Mouse (Mus musculus) retina, embryonic 14.5 days (tissue): ENCODE data around the gene Dnah2.

Experiments used
- DNase-seq: peaks from one replicate; pipeline ENCODE4 v3.0.0-alpha.2; 2015; ENCODE audit warnings: low spot score

Dnah2 gene

DNA sequence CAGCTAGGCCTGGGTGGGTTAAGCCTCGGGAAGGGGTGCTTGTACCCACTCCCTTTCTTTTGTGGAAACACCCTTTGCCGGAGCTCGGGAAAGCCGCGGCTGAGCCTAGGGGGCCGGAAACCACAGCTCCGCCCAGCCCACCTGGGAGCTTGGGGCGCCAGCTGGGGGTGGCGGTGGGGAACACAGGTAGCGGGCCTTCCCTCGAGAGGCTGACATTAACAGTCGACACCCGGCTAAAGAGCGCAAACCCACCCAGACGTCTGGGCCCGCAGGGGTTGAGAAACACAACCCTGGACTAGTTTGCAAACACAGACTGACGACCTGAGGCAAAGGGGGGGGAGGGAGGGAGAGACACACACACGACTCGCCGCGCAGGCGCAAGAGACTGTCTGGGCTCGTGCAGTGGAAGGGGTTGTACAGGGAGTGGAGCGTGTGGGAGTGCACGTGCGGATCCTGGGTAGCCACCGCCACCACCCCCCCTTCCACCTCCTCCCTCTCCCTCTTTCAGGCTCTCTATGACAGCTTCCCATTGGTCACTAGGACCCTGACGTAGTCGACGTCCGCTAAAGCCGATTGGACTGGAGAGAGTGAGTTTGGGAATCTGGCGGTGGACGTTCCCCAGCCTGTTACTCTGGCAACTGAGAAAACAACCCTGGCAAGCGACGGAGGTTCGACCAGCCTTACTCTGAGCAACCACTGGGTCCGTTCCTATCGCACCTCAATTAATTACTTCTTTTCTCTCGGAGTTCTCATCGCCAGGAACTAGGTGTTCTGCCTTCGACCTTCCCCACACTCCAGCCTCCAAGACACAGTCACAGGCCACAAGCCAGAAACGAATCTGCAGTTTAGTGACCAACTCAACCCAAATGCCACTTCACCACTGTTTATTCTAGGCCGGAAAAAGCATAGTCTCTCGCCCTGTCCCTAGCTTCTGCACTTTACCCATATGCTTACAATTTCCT lies 130.1 kb downstream of the Dnah2 start:
- peak; percentile 94 for DNase-seq

DNA sequence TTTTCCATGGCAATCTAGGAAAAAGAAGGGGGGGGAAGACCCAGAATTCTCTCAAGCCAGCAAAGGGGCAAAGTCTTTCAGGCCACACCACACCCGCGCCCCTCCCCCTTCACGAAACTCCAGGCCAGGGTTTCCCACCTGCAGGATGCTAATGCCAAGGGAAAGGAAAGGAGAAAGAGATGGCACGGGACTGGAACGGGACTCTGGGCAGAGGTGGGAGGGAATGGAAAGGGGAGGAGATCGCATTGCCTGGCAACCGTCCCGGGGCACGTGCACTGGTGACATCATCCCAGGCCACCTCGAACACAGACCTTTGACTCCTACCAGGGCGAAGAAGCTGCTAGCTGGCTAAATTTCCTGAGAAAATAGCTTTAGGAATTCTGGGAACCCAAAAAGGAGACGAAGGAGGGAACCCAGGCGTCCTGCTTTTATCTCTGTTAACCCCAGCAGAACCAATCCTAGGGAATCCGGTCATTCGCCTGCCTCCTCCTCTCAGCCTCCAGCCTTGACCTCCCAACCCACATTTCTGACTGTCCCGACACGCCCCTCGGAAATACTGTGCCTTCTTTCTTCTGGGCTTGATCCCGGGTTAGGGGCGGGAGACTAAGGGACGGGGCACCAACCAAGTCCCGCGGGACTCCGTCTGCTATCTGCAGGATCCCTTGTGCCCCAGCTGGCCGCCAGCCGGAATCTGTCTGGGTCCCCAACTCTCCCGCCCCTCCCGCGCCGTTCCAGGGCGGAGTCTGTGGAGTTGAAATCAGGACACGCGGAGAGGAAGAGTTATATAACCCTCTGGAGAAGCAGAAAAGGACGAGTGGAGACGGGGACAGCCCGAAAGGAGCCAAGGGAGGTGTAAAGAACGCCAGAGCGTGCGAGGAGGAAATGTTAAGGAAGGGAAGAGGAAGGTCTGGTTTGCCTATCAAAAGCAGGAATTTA lies 131.2 kb downstream of the Dnah2 start:
- peak; percentile 94 for DNase-seq

DNA sequence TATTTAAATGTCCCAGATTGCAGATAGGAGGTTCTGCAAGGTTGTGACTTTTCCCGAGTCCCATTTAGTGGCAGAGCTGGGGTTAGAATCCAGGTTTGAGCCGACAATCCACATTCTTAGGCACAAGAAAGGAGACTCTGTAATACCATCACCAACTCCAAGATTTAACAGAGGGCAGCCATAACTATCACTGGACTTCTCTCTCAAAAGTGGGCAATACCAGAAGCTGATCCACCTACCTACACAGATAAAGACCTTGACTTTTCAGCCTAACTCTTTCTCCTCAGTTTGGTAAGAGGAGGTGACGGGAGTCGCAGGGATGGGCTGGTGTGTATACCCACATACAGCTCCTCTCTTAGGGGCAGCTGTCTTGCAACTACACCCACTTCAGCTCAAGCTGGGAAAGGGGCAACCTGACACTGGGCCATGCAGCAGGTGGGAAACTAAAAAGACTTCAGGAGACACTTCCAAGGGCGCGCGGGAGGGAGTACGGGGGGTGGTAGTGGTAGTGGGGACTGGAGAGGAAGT lies 131.9 kb downstream of the Dnah2 start:
- no peak for DNase-seq

DNA sequence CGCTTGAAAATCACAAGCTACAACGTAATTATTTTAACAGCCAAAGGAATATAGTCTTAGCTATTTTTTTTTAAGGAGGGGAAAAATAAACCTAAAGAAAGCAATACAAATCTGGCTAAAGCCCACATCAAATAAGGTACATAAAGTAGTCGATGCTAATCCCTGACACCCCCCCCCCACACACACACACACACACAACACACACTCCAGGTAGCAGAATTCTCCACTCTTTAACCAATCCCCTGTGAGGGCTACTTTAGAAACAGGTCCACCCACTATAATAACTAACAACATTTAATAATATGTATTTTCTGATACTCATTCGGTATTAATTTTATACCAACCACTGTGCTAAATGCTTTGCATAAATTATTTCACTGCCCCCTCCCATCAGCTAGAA lies 132.4 kb downstream of the Dnah2 start:
- no peak for DNase-seq

DNA sequence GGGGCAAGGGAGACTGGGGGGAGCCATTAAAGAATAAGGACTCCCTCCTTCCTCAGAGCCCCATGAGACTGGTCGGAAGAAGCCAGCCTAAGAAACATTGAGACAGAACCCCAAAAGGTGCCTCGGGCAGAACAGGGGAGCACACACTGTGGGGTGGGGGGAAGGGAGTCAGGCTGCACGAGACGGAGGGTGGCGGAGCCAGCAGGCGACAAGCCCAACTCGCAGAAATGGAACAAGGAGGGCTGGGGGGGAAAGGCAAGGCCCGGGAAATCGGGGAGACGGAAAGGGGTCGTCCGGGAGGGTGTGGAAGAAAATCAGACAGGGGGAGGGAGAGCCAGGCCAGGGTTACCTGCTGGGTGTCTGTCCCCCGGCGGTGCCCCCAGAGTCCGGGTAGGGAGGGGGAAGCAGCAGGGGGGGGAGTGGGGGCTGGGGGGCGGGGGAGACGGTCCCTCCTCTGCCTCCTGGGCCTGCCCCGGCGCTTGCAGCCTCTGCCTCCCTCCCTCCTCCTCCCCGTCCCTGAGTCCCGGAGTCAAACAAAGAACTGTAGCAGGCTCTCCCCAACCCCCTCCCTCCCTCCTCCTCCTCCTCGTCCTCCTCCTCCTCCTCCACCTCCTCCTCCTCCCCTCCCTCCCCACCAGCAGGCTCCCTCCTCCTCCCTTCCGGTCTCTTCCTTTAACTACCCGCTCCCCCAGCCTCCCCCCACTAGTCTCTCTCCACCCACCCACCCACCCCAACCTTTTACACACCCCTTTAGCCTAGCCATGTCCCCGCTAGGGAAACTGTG lies 133.1 kb downstream of the Dnah2 start:
- DNase-seq = peak; percentile 77

DNA sequence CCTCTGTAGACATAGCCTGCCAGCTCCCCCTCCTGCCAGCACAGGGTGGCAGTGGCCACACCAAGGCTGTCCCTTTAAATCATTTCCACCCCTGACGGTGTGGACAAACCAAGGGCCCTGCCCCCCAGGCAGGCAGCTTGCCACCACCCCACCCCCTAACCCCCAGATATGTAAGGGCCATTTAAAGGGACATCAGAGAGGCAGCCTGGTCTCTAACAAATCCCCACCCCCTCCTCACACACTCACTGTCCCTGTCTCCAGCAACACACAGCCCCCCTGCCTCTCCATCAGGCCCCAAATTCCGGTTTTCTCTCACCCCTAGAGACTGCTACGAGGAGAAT lies 133.6 kb downstream of the Dnah2 start:
- peak; percentile 68 for DNase-seq

DNA sequence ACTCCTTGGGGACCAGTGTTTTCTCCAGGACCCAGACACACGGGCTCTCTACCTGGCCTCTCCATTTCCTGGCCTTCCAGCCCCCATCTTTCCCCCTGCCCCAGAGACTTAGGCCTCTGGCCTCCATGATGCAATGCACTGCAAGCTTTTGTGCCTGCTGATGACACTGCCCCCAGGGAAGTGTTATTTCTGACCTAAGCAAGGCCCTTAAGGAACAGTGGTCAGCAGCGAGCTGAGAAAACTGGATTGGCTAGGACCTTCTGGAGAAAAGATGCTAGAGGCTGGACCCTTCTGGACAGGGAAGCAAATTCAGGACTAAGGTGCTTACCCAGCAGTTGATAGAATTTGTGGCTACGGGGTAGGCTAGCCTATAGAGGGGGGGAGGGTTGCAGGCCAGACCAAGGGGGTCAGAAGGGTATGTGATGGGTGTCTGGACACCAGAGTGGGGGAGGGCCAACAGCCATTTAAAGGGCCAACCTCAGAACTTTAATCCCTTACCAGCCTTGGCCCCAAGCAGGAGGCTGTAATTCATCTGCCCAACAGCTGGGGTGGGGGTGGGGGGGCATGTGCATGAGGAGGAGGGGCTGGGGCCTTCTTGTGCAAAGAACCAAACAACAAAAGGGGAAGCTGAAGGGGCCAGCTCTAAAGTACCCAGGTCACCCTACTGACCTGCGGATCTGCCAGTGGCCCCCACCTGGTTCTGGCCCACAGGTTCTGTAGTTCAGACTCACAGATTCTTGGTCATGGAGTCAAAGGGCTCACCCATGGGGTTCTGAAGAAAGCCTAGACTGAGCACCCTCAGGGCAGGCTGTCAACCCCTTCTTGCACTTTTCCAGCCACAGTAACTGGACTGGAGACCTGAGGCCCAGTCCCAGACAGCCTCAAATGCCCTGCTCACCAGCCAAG lies 134.2 kb downstream of the Dnah2 start:
- peak; percentile 22 for DNase-seq

DNA sequence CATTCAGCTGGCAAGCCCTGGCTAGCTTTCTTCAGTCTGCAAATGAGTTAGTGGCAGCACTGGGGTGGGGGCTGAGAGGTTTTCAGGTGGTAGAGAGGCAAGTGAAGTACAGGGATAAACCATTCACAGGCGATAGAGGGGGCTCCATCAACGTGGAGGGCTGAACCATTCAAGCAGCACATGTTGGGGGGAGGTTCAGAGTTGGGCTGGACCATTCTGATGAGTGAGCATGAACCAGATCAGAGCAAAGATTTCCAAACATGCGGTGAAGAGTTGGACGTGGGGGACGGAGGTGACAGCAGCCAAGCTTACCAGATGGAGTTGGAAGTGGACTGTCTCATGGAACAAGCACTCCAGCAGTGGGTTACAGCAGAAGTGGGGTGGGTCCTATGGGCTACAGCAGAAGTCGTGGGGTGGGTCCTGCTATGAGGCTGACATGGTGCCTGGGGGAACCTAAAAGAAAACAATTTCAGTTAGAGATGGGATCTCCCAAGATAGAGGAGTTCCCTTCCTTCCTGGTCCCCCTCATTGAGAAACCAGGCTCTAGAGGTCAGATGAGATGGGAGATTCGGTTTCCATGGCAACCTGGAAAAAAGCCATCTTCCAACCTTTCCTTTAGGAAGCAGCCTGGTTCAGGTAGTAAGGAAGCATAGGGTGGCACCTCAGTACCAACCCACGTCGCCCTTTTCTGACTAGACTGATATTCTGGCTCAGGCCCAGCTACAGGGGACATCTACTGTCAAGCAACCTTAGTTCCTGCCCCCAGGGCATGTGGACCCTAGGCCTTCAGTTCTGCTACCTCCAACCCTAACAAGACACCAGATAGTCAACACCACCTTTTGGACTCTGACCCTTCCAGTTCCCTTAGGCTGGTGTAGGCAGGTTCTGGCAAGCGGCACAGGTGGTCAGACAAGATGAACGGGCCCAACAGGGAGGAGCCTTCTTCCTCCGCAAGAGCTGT lies 135.4 kb downstream of the Dnah2 start, which contains the start of gene Kdm6b:
Gene Kdm6b (minus strand): TSS at position 455 of the 961 bp plus-strand sequence.
- DNase-seq = peak; percentile 74

DNA sequence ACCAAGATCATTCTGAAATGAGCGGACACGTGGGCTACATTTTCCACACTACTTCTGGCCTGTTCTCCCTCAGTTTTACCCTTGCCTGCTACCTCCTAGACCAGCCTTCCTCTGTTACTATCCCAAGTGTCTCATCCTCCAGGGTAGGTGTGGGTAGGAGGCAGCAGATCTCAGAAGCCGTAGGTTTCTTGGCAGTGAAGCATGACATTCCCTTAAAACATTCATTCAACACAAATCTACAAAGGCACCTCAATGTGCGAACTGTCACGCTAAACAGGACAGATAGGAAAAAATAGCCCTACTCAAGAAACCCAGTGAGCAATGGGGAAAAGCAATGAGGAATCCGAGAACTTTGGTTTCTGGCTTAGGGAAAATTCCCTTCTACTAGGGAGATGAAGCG lies 136.4 kb downstream of the Dnah2 start:
- DNase-seq = no peak

DNA sequence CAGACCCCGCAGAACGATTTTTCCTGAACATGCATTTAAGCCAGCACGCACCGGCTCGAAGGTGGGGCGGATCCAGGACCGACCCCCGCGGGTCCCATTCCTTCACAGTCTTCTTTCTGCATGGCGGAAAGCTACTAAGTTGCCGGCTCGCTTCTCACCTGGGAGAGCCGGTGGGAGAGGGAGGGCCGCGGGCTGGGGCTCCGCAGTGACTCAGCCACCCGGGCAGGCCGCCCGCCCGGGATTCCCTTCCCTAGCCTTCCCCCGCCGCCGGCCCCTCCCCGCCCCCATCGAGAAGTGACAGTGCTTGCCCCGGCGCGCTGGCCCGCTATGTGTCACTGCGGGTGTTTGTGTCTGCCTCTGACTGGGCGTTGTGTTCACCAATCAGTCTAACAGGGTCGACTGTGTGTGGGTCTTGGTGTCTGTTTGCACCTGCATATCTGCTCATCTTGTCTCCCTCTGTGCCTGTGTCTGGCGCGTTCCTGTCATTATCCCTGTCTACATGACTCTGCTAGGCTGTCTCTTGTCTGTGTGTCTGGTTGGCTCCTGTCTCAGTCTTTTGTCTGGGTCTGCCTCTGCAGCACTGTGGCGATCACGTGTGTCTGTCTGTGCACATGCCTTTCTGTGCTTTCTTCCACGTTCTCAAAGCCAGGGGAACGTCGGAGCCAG lies 137.2 kb downstream of the Dnah2 start:
- DNase-seq = peak; percentile 56

DNA sequence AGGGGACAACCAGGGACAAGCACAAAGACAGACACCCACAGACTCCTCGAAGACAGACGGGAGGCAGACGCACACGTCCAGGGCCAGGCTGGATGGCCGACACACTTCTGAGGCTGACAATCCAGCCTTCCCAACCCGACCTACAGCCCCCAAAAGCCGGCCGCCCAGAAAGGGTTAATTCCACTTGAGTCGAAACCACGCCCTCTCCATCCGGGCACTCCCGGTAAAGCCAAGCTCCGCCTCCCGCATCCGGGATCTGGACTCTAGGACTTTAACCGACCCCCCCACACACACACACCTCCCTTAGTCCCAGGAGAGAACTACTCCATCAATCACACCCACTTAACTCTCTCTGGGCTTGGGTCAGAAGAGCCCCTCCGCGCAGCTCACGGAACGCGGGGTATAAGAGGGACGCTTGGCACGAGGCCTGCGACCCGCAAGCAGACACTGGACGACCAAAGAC lies 137.8 kb downstream of the Dnah2 start:
- DNase-seq = peak; percentile 99

DNA sequence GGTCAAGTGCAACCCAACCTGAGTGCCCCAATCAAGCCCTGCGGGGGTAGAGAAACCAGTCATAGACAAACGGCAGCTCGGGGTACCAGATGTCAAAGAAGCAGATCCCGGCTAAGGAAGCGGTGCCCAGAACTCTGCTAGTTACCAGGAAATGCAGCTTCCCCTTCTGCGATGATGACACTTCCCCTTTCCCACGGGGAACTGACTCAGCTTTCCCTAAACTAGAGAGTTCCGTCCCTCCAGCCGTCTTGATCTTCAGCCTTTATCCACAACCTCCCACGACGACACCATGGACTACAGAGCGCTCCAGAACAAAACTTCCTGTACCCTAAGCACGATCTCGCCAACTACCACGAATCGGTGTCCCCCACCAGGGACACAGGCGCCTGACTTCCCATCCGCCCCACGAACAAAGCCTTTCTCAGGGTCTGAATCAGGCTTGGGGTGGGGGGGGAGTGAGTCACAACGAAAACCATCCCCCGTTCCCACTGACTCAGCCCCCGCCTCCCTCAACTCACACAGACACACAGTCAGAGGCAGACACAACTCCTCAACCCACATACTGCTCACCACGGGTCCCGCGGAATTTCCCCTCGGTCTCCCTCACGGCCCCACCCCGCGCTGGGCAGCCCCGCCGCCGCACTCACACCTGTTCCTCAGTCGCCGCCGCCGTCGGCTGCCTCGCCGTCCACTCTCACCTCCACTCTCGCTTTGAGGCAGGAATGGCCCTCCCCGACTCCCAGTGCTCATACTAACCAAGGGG lies 138.4 kb downstream of the Dnah2 start:
- DNase-seq = peak; percentile 28

DNA sequence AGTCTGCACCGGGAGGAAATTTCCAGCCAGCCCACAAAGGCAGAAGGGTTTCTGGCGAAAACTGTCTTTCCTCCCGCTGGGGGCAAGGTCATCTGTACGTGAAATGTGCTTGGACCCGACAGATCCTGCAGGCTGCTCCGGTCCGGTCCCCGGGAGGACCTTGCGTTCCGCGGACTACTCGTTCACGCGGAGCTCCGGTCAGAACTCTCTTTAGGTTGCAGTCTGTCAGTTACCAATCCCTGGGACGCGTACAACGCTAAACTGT lies 138.9 kb downstream of the Dnah2 start:
- no peak for DNase-seq

DNA sequence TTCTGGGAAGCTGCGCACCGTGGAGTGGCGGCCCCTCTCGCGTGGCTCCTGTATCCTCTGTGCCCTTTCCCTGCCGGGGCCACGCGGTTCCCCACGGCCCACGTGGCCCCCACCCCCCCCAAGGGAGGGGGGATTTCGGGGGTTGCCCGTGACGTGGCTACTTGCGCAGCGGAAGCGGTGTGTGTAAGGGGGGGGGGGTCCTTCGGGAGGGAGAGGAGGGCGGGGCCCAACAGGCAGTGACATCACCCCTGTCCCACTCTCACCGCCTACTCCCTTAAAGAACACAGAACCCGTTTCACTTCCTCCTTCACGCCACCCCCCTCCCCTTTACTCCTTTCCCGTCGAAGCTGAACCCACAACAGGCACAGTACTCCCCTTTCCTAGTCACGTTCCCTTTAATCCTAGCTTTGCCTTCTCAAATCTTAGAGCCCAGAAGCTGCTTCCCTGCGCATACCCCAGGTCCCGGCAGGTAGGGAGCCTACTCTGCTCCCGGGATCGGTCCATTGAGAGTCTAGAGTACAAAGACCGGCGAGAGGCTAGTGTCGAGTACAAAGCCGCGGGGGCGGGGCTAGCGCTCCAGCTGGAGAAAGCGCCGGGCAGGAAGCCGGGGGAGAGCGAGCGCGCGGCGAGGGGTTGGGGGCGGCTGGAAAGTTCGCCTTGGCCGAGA lies 139.4 kb downstream of the Dnah2 start:
- peak; percentile 82 for DNase-seq

DNA sequence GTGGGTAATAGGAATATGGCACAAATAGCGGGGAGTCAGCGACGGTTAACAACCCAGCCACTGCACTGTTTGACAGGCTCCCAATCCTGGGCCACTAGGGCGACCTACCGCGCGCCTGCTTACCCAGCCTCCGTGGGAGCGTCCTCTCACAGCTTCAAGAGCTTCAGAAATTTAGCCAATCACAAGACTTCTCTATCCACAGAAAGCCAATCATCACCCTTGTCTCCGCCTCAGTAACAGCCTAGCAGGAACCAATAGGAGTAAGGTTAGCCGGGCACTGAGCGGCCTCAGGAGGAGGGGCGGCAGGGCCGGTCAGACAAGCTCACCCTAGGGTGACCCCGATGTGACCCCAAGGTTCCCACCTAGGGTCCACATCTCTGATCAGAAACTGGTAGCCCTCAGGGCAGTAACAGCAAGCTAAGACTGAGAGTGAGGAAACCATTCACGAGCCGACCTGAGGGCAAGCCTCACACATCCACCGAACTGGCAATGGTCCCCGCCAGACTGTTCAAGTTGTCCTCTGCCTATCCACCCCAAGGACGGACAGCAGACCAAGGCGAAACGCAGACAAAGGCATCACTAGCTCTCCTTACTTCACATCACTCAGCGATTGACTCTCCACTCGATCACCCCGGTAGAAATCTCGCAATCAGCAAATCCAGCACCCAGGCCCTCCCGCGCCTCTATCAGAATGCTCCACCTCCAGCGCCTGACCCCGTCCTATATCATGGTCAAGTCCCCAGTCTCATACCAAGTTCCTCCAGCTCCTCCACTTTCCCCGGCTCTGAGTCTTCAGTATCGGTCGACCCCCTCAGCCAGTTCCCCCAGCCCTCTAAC lies 140.2 kb downstream of the Dnah2 start:
- DNase-seq = peak; percentile 95

DNA sequence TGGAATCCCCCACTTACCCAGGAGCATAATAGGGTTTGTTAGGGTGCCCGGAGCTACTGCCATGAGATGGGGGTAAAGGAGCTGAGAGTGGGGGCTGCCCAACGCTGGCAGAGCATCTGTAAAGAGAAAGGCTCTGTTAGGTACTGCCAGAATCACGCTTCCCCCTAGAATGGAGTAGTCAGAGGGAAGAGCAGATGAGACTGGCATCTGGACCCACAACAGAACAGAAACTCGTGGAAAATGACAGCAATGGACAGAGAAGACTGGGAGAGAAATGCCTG lies 141.2 kb downstream of the Dnah2 start:
- DNase-seq = no peak
